Mouse (Mus musculus) layer of hippocampus, adult 2 months (tissue): ENCODE results near the gene Runx2. TPM values are rescaled to one million over a fixed set of nuclear protein-coding genes. Genes with fewer than 3 reads are reported as not detected.
A peak's percentile ranks its signal among the peaks of the same experiment; 100 is the strongest.

Experiments used
- DNase-seq, 2 experiments: peaks; one replicate each; pipeline ENCODE4 v3.0.0; 2022; ENCODE audit warnings: low spot score in 2 of 2
- H3K27ac ChIP-seq: fragments of 200-600 bp; 2 replicates; pipeline ENCODE4 v1.8.1; 2022
- H3K4me3 ChIP-seq: fragments of 200-600 bp; 2 replicates; pipeline ENCODE4 v1.8.1; 2022; ENCODE audit warnings: mild to moderate bottlenecking
- CTCF ChIP-seq: fragments of 200-600 bp; conservative IDR thresholded peaks from 2 replicates; pipeline ENCODE4 v1.8.1; 2022; ENCODE audit warnings: antibody characterized with exemption, mild to moderate bottlenecking, moderate library complexity
- total RNA-seq, 2 experiments: library from RNA; stranded (reverse); gene quantifications; 2 replicates each; pipeline ENCODE4 v1.2.3; 2021

Runx2 gene
- total RNA-seq, 2 experiments from 2014 or later: 15.8 to 19.7 TPM

GRCm38 (mm10) chr17:44788982-44789747 is 25.4 kb downstream of the Runx2 start:
- peak; percentile 40; the same call in 1 of the 2 replicates for TF ChIP-seq CTCF
- DNase-seq: no peak

GRCm38 (mm10) chr17:44783143-44783542 is 31.5 kb downstream of the Runx2 start:
- Histone ChIP-seq H3K4me3 (no peak overlapping the region), H3K27ac (no peak overlapping the region)
- DNase-seq: no peak
- TF ChIP-seq CTCF: no peak

More at GRCm38 (mm10) chr17:44788982-44789747, 25.4 kb downstream of the Runx2 start:
- Histone ChIP-seq H3K4me3 (no peak overlapping the region), H3K27ac (no peak overlapping the region)

DNA sequence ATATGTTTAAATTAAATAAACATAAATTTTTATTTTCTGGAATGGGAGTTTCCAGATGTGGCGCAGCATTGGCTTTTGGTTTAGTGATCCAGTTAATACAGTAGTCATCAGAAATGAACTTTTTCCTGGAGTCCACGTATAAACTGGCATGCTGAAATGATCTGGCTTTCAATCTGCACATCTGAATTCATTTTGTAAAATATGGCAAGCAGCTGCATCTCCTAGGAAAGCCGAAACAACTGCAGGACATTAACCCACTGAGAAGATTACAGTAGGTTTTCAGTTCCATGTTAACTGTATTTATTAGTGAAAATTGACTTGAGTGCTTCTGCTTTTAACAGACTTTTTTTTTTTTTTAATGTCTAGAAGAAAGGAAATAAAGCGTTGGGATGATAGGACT is 32.2 kb downstream of the Runx2 start:
- Histone ChIP-seq H3K4me3 (no peak overlapping the region), H3K27ac (no peak overlapping the region)
- no peak for DNase-seq
- TF ChIP-seq CTCF: no peak

DNA sequence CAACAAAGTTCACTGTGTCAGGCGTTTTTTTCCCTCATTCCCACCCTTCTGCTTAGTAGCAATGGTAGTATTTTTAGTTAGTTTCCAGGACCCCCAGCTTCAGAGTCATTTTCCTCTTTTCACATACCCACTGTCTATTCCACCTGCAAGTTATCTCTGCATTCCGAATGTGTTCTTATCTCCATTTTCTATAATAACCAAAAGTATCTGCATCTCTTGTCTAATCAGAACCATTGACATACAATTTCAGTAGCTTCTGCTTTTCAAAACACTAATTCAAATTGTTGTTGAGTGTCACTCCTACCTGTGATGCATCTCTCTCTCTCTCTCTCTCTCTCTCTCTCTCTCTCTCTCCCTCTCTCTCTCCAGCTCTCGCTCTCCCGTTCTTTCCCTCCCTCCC is 34.2 kb downstream of the Runx2 start:
- Histone ChIP-seq H3K27ac (no peak overlapping the region), H3K4me3 (no peak overlapping the region)
- TF ChIP-seq CTCF: no peak
- no peak for DNase-seq

GRCm38 (mm10) chr17:44778141-44778540 is 36.5 kb downstream of the Runx2 start:
- no peak for TF ChIP-seq CTCF
- Histone ChIP-seq H3K4me3 (peak overlapping the region; percentile 97), H3K27ac (peak overlapping the region; percentile 99)
- no peak for DNase-seq

- H3K27ac ChIP-seq: peak overlapping the region; percentile 99
- H3K4me3 ChIP-seq: peak overlapping the region; percentile 97
- peak; percentile 47 for TF ChIP-seq CTCF
- DNase-seq: peak; percentile 71 to 74
Observed at GRCm38 (mm10) chr17:44777337-44777804, 37.2 kb downstream of the Runx2 start.

DNA sequence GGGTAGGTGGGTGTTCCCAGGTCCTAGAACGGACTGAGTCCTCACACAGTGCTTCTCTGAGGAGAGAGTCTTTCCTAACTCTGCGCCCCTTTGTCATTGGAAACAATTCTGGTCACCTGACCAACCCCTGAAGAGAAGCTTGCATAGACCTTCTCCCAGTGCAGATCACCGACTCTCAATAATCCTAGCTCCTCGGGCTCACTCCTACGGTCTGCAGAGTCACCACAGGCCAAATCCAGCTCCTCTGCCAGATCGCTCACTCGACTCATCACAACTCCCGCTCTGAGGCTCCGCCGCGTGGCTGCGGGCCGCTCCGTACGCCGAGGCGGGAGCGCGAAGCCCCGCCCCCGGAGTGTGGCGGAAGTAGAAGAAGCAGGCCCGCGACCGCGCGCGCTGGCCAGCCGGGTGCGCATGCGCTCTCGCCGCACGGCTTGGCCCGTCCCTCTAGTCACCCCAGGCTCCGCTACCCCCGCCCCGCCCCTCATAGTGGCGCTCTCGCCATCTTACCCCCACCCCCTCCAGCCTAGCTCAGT is 37.8 kb downstream of the Runx2 start, which contains the start of gene Supt3:
Gene Supt3 (plus strand): TSS at position 415 of the 533 bp plus-strand sequence.
- DNase-seq: peak; percentile 95 to 97
- Histone ChIP-seq H3K4me3 (peak within 1 kb of the TSS; percentile 97), H3K27ac (peak within 1 kb of the TSS; percentile 99)
- TF ChIP-seq CTCF: peak; percentile 55

DNA sequence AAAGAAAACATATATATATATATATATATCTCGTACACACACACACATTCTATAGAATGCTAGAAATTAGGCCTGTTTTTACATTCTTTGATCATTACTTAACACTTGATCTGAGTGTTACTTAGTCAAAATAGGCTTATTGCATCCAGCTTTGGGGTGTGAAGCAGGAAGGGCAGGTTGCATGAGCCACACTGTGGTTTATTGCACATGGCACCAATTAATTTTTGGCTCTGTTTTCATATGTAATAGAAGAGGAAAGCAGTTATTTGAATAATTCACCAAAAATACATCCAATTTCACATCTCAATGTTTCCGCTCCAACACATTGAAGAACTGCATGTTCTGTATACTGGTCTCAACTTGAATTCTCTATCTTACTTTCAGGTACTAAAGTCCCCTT is 42.0 kb downstream of the Runx2 start:
- no peak for TF ChIP-seq CTCF
- no peak overlapping the region for H3K27ac ChIP-seq
- no peak for DNase-seq
- H3K4me3 ChIP-seq: no peak overlapping the region

DNA sequence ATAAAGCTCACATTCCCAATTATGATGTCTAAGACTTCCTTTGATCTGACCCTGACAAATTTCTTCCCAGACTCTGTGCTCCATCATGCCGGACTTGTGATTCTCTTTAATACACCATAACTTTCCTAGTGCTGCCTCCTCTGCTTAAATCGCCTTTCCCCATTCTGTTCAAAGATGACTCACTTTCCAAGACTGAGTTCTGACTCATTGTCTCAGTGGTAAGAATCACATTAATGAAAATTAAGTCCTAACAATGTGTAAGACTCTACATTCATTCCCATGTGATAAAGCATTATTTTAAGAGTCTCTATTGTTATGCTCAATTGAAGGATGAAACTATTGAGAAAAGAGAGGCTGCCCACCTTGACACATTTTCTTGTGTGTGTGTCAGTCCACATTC is 43.7 kb downstream of the Runx2 start:
- TF ChIP-seq CTCF: no peak
- Histone ChIP-seq H3K4me3 (no peak overlapping the region), H3K27ac (no peak overlapping the region)
- DNase-seq: no peak

DNA sequence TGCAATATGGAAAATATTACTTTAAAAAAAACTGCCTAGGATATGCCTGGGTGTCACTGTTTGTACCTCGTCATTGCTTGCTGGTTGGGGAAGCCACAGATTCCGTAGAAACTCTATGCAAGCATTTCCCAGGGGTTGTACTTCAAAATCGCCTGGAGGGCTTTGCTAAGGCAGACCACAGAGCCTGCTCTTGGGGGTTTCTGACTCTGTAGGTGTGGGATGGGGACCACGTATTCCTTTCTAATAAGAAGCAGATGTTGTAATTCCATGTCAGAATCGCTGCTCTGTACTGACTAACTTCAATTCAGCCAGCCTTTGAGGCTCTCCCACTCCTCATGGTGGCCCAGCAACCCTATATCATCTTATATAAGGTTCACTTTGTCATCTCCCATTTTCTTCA is 46.1 kb downstream of the Runx2 start:
- DNase-seq: no peak
- TF ChIP-seq CTCF: no peak
- no peak overlapping the region for H3K27ac ChIP-seq

DNA sequence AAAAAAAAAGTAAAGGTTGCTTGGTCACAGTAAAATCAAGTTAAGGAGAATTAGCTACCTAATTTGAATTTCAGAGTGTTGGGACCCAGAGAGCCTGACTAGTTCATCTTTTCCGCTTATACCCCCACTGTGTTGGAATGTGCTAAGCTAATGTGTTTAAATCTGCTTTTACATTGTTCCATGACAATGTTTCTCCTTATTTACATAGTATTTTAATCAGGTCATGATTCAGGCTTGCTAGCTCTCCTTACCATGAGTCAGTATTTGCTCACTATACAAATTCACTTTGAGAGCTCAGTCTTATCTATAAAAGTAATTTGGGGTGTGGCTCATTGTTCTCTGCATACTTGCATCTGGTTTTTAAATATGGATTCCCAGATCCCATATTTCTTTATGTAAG is 47.2 kb downstream of the Runx2 start:
- no peak for DNase-seq
- TF ChIP-seq CTCF: no peak
- Histone ChIP-seq H3K27ac (no peak overlapping the region), H3K4me3 (no peak overlapping the region)

More for the DNA sequence above, 46.1 kb downstream of the Runx2 start:
- no peak overlapping the region for H3K4me3 ChIP-seq

DNA sequence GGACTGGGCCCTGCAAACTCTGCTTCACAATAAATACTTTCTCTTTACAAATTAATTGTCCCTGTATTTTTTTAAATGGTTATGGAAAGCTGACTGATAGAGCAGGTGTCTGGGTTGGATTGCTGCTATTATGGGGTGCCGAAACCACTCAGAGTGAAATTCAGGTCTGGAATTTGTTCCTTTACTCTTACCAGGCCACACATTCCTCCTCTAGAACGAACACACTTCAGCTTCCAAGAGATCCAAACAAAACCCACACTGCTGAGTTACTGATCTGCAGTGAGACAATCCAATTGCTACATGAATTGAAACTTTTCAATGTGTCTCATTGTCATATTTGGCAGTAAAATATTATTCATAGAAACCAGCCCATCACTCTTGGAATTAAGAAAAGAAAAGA is 47.6 kb downstream of the Runx2 start:
- H3K27ac ChIP-seq: no peak overlapping the region
- no peak for DNase-seq
- H3K4me3 ChIP-seq: no peak overlapping the region
- no peak for TF ChIP-seq CTCF

DNA sequence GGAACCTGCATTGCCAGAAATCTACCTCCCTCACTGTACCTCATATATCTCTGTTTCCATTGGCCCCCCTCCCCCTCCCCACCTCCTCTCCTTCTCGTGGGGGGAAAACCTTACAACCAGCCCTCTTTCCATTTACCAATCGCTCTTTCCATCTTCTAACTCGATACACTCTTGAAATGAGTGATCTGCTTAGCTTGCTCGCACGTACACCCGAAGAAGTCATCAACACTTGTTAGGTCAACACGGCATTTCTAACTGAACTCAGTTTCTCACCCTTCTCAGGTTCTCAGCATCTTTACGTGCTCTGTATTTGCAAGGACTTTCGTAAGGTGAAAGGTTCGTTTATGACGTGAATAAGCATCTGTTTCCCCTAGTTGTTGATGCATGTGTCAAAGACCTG is 48.3 kb downstream of the Runx2 start:
- no peak overlapping the region for H3K27ac ChIP-seq
- no peak for TF ChIP-seq CTCF
- no peak for DNase-seq
- H3K4me3 ChIP-seq: no peak overlapping the region

- H3K27ac ChIP-seq: no peak overlapping the region
- TF ChIP-seq CTCF: no peak
- no peak for DNase-seq
- no peak overlapping the region for H3K4me3 ChIP-seq
Observed at GRCm38 (mm10) chr17:44745378-44745777, 69.2 kb downstream of the Runx2 start.
